Mouse (Mus musculus) midbrain, embryonic 16.5 days (tissue): Measurements from ENCODE around the gene Slc1a7. TPM values are rescaled to one million over a fixed set of nuclear protein-coding genes. Genes with fewer than 3 reads are reported as not detected.

ENCODE experiments used
- ATAC-seq: fragments of 200-750 bp; cut with Nextera tagmentation; 2 replicates; pipeline ENCODE4 v1.8.0; 2017; ENCODE audit warnings: moderate TSS enrichment
- H3K27ac ChIP-seq: fragments of 300-500 bp; sonication (generic); 2 replicates; pipeline ENCODE4 v1.5.1; 2014; ENCODE audit warnings: mild to moderate bottlenecking, low read length, mixed read lengths
- H3K27me3 ChIP-seq: fragments of 300-500 bp; sonication (generic); 2 replicates; pipeline ENCODE4 v1.6.1; 2014; ENCODE audit warnings: low read depth, low read length, mixed read lengths; ENCODE audit not compliant: control insufficient read depth, insufficient read depth
- H3K36me3 ChIP-seq: fragments of 300-500 bp; sonication (generic); 2 replicates; pipeline ENCODE4 v1.6.1; 2014; ENCODE audit warnings: mild to moderate bottlenecking, low read length, moderate library complexity, mixed read lengths; ENCODE audit not compliant: control insufficient read depth, insufficient read depth
- H3K4me1 ChIP-seq: fragments of 300-500 bp; sonication (generic); 2 replicates; pipeline ENCODE4 v1.6.1; 2014; ENCODE audit warnings: mild to moderate bottlenecking, low read length, mixed read lengths; ENCODE audit not compliant: control insufficient read depth, insufficient read depth
- H3K4me2 ChIP-seq: fragments of 300-500 bp; sonication (generic); 2 replicates; pipeline ENCODE4 v1.6.1; 2014; ENCODE audit warnings: mild to moderate bottlenecking, low read length, mixed read lengths
- H3K4me3 ChIP-seq: fragments of 300-500 bp; sonication (generic); 2 replicates; pipeline ENCODE4 v1.5.1; 2014; ENCODE audit warnings: low read depth, mild to moderate bottlenecking, low read length, moderate library complexity, mixed read lengths
- H3K9ac ChIP-seq: fragments of 300-500 bp; sonication (generic); 2 replicates; pipeline ENCODE4 v1.6.1; 2014; ENCODE audit warnings: low read depth, low read length, mixed read lengths
- H3K9me3 ChIP-seq: fragments of 300-500 bp; sonication (generic); replicated peaks from 2 replicates; pipeline ENCODE4 v1.6.1; 2014; ENCODE audit warnings: mild to moderate bottlenecking, low read length, mixed read lengths; ENCODE audit not compliant: control insufficient read depth, poor library complexity, severe bottlenecking
- WGBS: fragments of 180-500 bp; shearing (Covaris S2); extraction: QIAGEN DNeasy Blood & Tissue Kit; methylation state at CpG from one replicate; pipeline ENCODE4 v1.1.7; 2014; 5-methylcytosine and 5-hydroxymethylcytosine counted together
- polyA plus RNA-seq: library from polyadenylated mRNA; unstranded; fragments of >200 nt; fragmentation: Nextera tagmentation; extraction: Ambion mirVana; gene quantifications from 2 replicates; pipeline ENCODE4 v1.2.1, GENCODE M21; 2015

Gene Slc1a7
- polyA plus RNA-seq, 1 experiment from 2014 or later = not detected

DNA sequence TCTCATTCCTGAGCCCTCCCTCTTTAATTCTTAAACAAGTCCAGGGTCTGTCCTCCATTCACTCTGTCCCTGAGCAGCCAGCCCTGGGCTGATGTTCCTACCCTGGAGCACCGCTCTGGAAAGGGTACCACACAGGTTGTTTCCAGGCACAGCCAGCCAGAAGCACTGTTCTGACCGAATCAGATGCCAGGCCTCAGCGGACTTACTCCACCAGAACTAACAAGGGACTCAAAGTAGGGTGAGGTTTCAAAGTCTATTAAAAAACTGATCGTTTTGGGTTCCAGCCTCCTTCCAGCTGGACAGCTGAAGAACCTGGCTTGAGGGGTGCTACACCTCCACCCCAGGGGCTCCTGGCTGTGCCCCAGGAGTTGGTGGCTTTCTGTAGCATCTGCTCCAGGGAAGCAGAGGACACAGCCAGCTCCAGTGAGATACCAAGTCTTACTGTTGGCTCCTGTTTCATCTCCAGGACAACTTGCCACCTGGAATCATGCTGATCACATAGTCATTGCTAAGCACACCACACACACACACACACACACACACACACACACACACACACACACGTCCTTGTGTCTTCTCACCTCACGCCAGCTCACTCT, 12.0 kb downstream of the Slc1a7 start:
- no peak overlapping the region for H3K27ac ChIP-seq
- no peaks in the 10 kb centered on the region for H3K36me3 ChIP-seq
- no peaks in the 10 kb centered on the region for H3K9me3 ChIP-seq
- 79% methylated on average over 6 of the region's 6 CpGs for WGBS
- no peak overlapping the region for H3K9ac ChIP-seq
- no peak overlapping the region for H3K4me2 ChIP-seq
- H3K27me3 ChIP-seq = no peaks in the 10 kb centered on the region
- no peak overlapping the region for H3K4me3 ChIP-seq
- ATAC-seq = no peak
- H3K4me1 ChIP-seq = no peaks in the 10 kb centered on the region

GRCm38 (mm10) chr4:107983717-107984116, 15.6 kb downstream of the Slc1a7 start:
- no peak for ATAC-seq
- H3K9ac ChIP-seq = no peak overlapping the region
- no peaks in the 10 kb centered on the region for H3K27me3 ChIP-seq
- H3K4me2 ChIP-seq = no peak overlapping the region
- no peak overlapping the region for H3K4me3 ChIP-seq
- no peaks in the 10 kb centered on the region for H3K36me3 ChIP-seq
- H3K4me1 ChIP-seq = no peaks in the 10 kb centered on the region
- 84% methylated on average over 1 of the region's 1 CpGs for WGBS
- no peaks in the 10 kb centered on the region for H3K9me3 ChIP-seq
- H3K27ac ChIP-seq = no peak overlapping the region

DNA sequence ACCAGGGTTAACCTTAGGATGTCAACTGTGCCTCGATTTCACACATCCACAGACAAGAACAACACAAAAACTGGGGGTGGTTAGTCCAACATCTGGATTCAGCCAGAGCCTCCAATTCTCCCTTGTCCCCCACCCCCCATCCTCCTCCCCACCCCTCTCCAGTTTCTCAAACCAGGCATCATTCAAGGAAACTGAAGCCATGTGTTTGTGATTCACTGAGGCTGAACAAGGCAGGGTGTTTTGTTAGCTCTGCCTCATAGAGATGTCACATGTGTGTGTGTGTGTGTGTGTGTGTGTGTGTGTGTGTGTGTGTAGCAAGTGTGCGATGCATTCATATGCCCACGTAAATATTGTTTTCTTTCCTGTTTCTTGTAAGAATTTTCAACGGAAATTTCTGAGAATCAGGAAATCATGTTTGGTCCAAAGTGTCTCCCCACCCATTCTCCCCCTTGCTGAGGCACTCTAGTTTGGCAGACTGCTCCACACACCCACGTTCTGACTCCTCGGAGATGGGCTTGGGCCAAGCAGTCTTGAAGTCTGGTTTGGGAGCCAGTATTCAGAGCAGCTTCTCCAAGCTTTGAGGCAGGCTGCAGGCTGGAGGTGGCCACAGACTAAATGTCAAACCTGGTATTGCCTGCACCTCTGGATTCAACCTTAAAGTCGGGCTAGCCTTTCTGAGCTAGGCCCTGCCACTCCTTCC, 16.3 kb downstream of the Slc1a7 start:
- no peak overlapping the region for H3K27ac ChIP-seq
- H3K27me3 ChIP-seq = no peaks in the 10 kb centered on the region
- no peaks in the 10 kb centered on the region for H3K9me3 ChIP-seq
- 75% methylated on average over 7 of the region's 7 CpGs for WGBS
- no peak overlapping the region for H3K4me2 ChIP-seq
- H3K4me1 ChIP-seq = no peaks in the 10 kb centered on the region
- no peaks in the 10 kb centered on the region for H3K36me3 ChIP-seq
- H3K4me3 ChIP-seq = no peak overlapping the region
- no peak for ATAC-seq
- no peak overlapping the region for H3K9ac ChIP-seq

- no peaks in the 10 kb centered on the region for H3K27me3 ChIP-seq
- H3K36me3 ChIP-seq = no peaks in the 10 kb centered on the region
- no peaks in the 10 kb centered on the region for H3K9me3 ChIP-seq
- H3K9ac ChIP-seq = no peak overlapping the region
- no peak overlapping the region for H3K27ac ChIP-seq
- no peak overlapping the region for H3K4me2 ChIP-seq
- WGBS = 76% methylated on average over 5 of the region's 5 CpGs
- no peak overlapping the region for H3K4me3 ChIP-seq
- H3K4me1 ChIP-seq = no peaks in the 10 kb centered on the region
- ATAC-seq = no peak
Measured at GRCm38 (mm10) chr4:107985812-107986211, 17.7 kb downstream of the Slc1a7 start.

DNA sequence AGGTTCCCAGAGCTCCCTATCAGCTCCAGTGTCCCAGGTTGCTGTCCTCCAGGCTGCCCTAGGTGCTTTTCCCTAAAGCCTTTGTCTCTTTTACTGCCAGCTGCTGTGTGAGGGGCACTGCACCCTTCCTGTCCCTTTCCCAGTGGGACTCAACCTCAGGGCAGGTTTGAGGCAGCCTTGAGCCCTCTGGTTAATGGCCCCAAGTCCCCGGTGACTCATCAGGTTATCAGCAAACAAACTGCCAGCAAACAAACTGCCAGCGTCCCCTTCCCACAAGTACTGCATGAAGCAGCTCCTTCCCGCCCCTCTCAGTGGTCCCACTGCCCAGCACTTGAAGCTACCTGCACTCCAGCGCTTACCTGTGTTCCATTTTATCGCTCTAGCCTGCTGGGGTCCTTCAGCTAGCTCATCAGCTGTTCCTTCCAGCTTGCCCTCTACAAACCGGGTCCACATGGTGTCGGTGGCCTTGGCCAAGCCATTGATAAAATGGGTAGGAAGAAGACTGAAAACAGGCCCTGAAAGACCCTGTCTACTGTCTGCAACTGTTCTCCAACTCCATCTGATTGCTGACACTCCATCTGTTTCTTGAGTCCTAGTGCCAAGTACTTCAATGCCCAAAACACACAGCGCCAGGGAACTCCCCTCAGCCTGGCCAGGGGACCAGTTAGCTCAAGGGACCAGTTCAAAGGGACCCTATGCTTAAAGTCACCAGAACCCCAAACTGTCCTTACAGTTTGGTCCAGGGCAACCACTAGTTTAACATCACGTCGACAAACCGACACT, 18.4 kb downstream of the Slc1a7 start:
- Histone ChIP-seq H3K9ac (no peak overlapping the region), H3K27ac (no peak overlapping the region), H3K4me3 (no peak overlapping the region), H3K9me3 (no peaks in the 10 kb centered on the region), H3K4me2 (no peak overlapping the region), H3K4me1 (no peaks in the 10 kb centered on the region), H3K27me3 (no peaks in the 10 kb centered on the region), H3K36me3 (no peaks in the 10 kb centered on the region)
- no peak for ATAC-seq
- WGBS = 97% methylated on average over 11 of the region's 11 CpGs

DNA sequence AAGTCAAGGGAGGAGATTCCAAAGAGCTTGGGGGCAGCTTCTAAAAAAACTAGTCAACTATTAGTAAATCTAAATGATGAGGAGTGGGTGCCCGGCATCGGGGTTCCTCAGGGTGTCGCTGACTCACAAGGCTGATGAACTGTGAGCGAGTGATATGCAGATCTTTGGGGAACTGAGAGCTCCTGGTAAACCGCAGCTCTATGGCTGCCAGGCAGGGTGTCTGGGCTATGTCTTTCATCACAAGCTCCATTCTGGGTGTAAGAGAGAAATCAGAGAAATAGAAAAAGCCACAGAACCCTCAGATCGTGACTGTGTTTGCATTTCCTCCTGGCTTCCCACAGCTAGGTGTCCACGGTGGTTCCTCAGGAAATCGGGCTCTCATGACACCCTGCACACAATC, 20.8 kb downstream of the Slc1a7 start:
- H3K4me2 ChIP-seq = no peak overlapping the region
- WGBS = 68% methylated on average over 8 of the region's 8 CpGs

DNA sequence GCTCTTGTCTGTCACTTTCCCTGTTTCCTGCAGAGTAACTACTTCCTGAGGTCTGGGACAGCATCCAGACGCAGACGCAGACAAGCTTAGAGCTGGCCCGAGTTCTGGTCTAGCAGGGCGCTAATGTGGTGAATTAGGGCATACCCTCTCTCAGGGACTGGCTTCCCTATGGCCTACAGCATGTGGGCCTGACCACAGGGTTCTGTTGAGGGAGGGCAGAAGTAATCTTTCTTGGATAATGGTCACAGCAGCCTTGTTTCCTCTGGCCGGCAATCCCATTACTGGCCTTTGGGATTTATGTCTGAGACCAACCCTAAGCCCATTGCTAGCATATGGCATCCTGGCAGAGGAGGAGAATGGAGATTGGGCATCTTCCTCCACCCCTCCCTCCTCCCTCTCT, 22.7 kb downstream of the Slc1a7 start:
- H3K4me1 ChIP-seq = no peaks in the 10 kb centered on the region
- ATAC-seq = no peak
- no peak overlapping the region for H3K4me3 ChIP-seq
- no peaks in the 10 kb centered on the region for H3K27me3 ChIP-seq
- WGBS = 72% methylated on average over 5 of the region's 5 CpGs
- H3K27ac ChIP-seq = no peak overlapping the region
- H3K9ac ChIP-seq = no peak overlapping the region
- H3K9me3 ChIP-seq = no peaks in the 10 kb centered on the region
- H3K4me2 ChIP-seq = no peak overlapping the region
- no peaks in the 10 kb centered on the region for H3K36me3 ChIP-seq

More for the DNA sequence above, 20.8 kb downstream of the Slc1a7 start:
- Histone ChIP-seq H3K27me3 (no peaks in the 10 kb centered on the region), H3K4me3 (no peak overlapping the region), H3K27ac (no peak overlapping the region), H3K9ac (no peak overlapping the region), H3K36me3 (no peaks in the 10 kb centered on the region), H3K9me3 (no peaks in the 10 kb centered on the region), H3K4me1 (no peaks in the 10 kb centered on the region)
- ATAC-seq = no peak

DNA sequence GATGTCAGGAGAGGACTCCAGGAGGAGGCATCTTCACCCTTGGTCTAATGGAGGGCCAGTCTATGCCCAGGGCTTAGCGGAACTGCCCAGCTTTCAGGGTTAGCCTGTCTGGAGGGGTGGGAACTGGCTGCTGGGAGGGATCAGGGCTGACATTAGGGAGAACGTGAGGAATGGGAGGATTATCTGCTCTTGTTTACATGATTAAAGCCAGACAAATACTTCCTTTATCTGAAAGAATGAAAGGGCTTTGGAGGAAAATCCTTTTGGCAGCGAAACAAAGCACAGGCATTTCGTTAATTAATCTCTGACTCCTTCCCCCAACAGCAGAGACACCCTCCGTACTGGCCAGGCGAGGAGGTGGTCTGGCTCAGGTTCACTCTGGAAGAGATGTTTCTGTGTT, 23.7 kb downstream of the Slc1a7 start:
- H3K4me2 ChIP-seq = no peak overlapping the region
- H3K9me3 ChIP-seq = no peaks in the 10 kb centered on the region
- H3K4me1 ChIP-seq = no peaks in the 10 kb centered on the region
- no peak overlapping the region for H3K4me3 ChIP-seq
- 5% methylated on average over 6 of the region's 6 CpGs for WGBS
- H3K36me3 ChIP-seq = no peaks in the 10 kb centered on the region
- no peak for ATAC-seq
- H3K9ac ChIP-seq = no peak overlapping the region
- no peaks in the 10 kb centered on the region for H3K27me3 ChIP-seq
- H3K27ac ChIP-seq = no peak overlapping the region

DNA sequence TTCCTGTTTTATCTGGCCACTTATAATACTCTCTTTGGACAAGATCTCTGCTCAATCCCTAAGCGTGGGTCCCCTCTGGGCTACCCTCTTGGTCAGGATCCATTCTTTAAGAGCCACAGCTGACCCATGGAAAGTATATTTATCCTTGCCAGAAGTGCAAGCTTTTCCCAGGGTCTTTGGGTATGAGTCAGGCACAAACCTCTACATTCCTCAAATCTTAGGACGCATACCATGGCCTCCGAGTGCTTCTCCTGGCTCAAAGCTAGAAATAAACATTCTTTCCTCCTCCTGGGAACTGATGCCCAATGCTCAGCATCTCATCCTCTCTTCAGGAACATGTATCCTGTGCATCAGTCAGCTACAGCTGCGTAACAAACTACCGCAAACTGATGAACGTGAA, 26.9 kb downstream of the Slc1a7 start:
- no peak overlapping the region for H3K9ac ChIP-seq
- H3K27me3 ChIP-seq = no peaks in the 10 kb centered on the region
- WGBS = 95% methylated on average over 6 of the region's 6 CpGs
- no peaks in the 10 kb centered on the region for H3K4me1 ChIP-seq
- no peaks in the 10 kb centered on the region for H3K36me3 ChIP-seq
- no peak overlapping the region for H3K4me2 ChIP-seq
- H3K4me3 ChIP-seq = no peak overlapping the region
- no peak overlapping the region for H3K27ac ChIP-seq
- ATAC-seq = no peak
- H3K9me3 ChIP-seq = no peaks in the 10 kb centered on the region
